Mouse (Mus musculus): Measurements from ENCODE around the gene Sgsm3. TPM values are rescaled to one million over a fixed set of nuclear protein-coding genes. Genes with fewer than 3 reads are reported as not detected.

Gene Sgsm3
- polyA plus RNA-seq, 1 experiment from 2014 or later = 77.5 TPM

GRCm38 (mm10) chr15:81046061-81046460 is 68.5 kb downstream of the Sgsm3 start:
- no peak overlapping the region for H3K4me3 ChIP-seq (replicated peaks; ENCODE audit: low read length)
- WGBS = 96% methylated on average over 7 of the region's 7 CpGs

GRCm38 (mm10) chr15:81047497-81047896 is 69.9 kb downstream of the Sgsm3 start:
- H3K36me3 ChIP-seq (ENCODE audit: control insufficient read depth, insufficient read depth) = no peaks in the 10 kb centered on the region; the same call in 1 of the 2 replicates
- no peaks in the 10 kb centered on the region for H3K27me3 ChIP-seq (replicated peaks; ENCODE audit: control insufficient read depth, insufficient read depth, low read length)
- H3K27ac ChIP-seq (ENCODE audit: low read length) = no peak overlapping the region
- no peaks in the 10 kb centered on the region for H3K9me3 ChIP-seq (ENCODE audit: control insufficient read depth, low read length)
- 54% methylated on average over 10 of the region's 10 CpGs for WGBS
- H3K4me1 ChIP-seq (replicated peaks; ENCODE audit: control insufficient read depth, insufficient read depth, low read length) = no peaks in the 10 kb centered on the region
- H3K9ac ChIP-seq (replicated peaks; ENCODE audit: low read depth, low read length) = no peak overlapping the region
- no peak overlapping the region for H3K4me3 ChIP-seq (replicated peaks; ENCODE audit: low read length)
- ATAC-seq = no peak
- no peak overlapping the region for H3K4me2 ChIP-seq (ENCODE audit: low read length)

More at GRCm38 (mm10) chr15:81046061-81046460, 68.5 kb downstream of the Sgsm3 start:
- H3K36me3 ChIP-seq (ENCODE audit: control insufficient read depth, insufficient read depth) = no peaks in the 10 kb centered on the region; the same call in 1 of the 2 replicates
- no peak overlapping the region for H3K27ac ChIP-seq (ENCODE audit: low read length)
- no peak overlapping the region for H3K4me2 ChIP-seq (ENCODE audit: low read length)
- H3K9ac ChIP-seq (replicated peaks; ENCODE audit: low read depth, low read length) = no peak overlapping the region
- no peaks in the 10 kb centered on the region for H3K27me3 ChIP-seq (replicated peaks; ENCODE audit: control insufficient read depth, insufficient read depth, low read length)
- H3K9me3 ChIP-seq (ENCODE audit: control insufficient read depth, low read length) = no peaks in the 10 kb centered on the region
- no peak for ATAC-seq
- no peaks in the 10 kb centered on the region for H3K4me1 ChIP-seq (replicated peaks; ENCODE audit: control insufficient read depth, insufficient read depth, low read length)

- WGBS = 78% methylated on average over 6 of the region's 6 CpGs
- Histone ChIP-seq H3K36me3 (ENCODE audit: control insufficient read depth, insufficient read depth) (no peaks in the 10 kb centered on the region), H3K9ac (replicated peaks; ENCODE audit: low read depth, low read length) (no peak overlapping the region), H3K4me2 (ENCODE audit: low read length) (no peak overlapping the region), H3K9me3 (ENCODE audit: control insufficient read depth, low read length) (no peaks in the 10 kb centered on the region), H3K4me1 (replicated peaks; ENCODE audit: control insufficient read depth, insufficient read depth, low read length) (no peaks in the 10 kb centered on the region), H3K27me3 (replicated peaks; ENCODE audit: control insufficient read depth, insufficient read depth, low read length) (no peaks in the 10 kb centered on the region), H3K27ac (ENCODE audit: low read length) (no peak overlapping the region), H3K4me3 (replicated peaks; ENCODE audit: low read length) (no peak overlapping the region)
- ATAC-seq = no peak
Measured at GRCm38 (mm10) chr15:81049401-81050053, 72.0 kb downstream of the Sgsm3 start.

- no peaks in the 10 kb centered on the region for H3K4me1 ChIP-seq (replicated peaks; ENCODE audit: control insufficient read depth, insufficient read depth, low read length)
- ATAC-seq = no peak
- no peaks in the 10 kb centered on the region for H3K27me3 ChIP-seq (replicated peaks; ENCODE audit: control insufficient read depth, insufficient read depth, low read length)
- H3K9me3 ChIP-seq (ENCODE audit: control insufficient read depth, low read length) = no peaks in the 10 kb centered on the region
- H3K36me3 ChIP-seq (ENCODE audit: control insufficient read depth, insufficient read depth) = no peaks in the 10 kb centered on the region
- no peak overlapping the region for H3K4me3 ChIP-seq (replicated peaks; ENCODE audit: low read length)
- no peak overlapping the region for H3K27ac ChIP-seq (ENCODE audit: low read length)
- WGBS = 52% methylated on average over 3 of the region's 3 CpGs
- H3K9ac ChIP-seq (replicated peaks; ENCODE audit: low read depth, low read length) = no peak overlapping the region
- no peak overlapping the region for H3K4me2 ChIP-seq (ENCODE audit: low read length)
Measured at GRCm38 (mm10) chr15:81050488-81050887, 72.9 kb downstream of the Sgsm3 start.

GRCm38 (mm10) chr15:81052491-81052890 is 74.9 kb downstream of the Sgsm3 start:
- no peak overlapping the region for H3K4me3 ChIP-seq (replicated peaks; ENCODE audit: low read length)
- 95% methylated on average over 5 of the region's 5 CpGs for WGBS
- H3K9me3 ChIP-seq (ENCODE audit: control insufficient read depth, low read length) = no peaks in the 10 kb centered on the region
- H3K4me1 ChIP-seq (replicated peaks; ENCODE audit: control insufficient read depth, insufficient read depth, low read length) = no peaks in the 10 kb centered on the region
- H3K36me3 ChIP-seq (ENCODE audit: control insufficient read depth, insufficient read depth) = no peaks in the 10 kb centered on the region
- H3K27ac ChIP-seq (ENCODE audit: low read length) = no peak overlapping the region
- no peak overlapping the region for H3K9ac ChIP-seq (replicated peaks; ENCODE audit: low read depth, low read length)
- H3K4me2 ChIP-seq (ENCODE audit: low read length) = no peak overlapping the region
- no peak for ATAC-seq
- H3K27me3 ChIP-seq (replicated peaks; ENCODE audit: control insufficient read depth, insufficient read depth, low read length) = no peaks in the 10 kb centered on the region

- Histone ChIP-seq H3K27me3 (replicated peaks; ENCODE audit: control insufficient read depth, insufficient read depth, low read length) (no peaks in the 10 kb centered on the region), H3K4me1 (replicated peaks; ENCODE audit: control insufficient read depth, insufficient read depth, low read length) (no peaks in the 10 kb centered on the region), H3K9ac (replicated peaks; ENCODE audit: low read depth, low read length) (no peak overlapping the region), H3K27ac (ENCODE audit: low read length) (no peak overlapping the region), H3K9me3 (ENCODE audit: control insufficient read depth, low read length) (no peaks in the 10 kb centered on the region), H3K4me2 (ENCODE audit: low read length) (no peak overlapping the region), H3K4me3 (replicated peaks; ENCODE audit: low read length) (no peak overlapping the region), H3K36me3 (ENCODE audit: control insufficient read depth, insufficient read depth) (no peaks in the 10 kb centered on the region)
- 91% methylated on average over 2 of the region's 2 CpGs for WGBS
- ATAC-seq = no peak
Measured at GRCm38 (mm10) chr15:81055488-81055887, 77.9 kb downstream of the Sgsm3 start.

GRCm38 (mm10) chr15:81057736-81058135 is 80.2 kb downstream of the Sgsm3 start:
- Histone ChIP-seq H3K4me3 (replicated peaks; ENCODE audit: low read length) (no peak overlapping the region), H3K4me1 (replicated peaks; ENCODE audit: control insufficient read depth, insufficient read depth, low read length) (peaks cover 8% of the 10 kb centered on the region), H3K27me3 (replicated peaks; ENCODE audit: control insufficient read depth, insufficient read depth, low read length) (no peaks in the 10 kb centered on the region), H3K36me3 (ENCODE audit: control insufficient read depth, insufficient read depth) (no peaks in the 10 kb centered on the region), H3K27ac (ENCODE audit: low read length) (no peak overlapping the region), H3K9ac (replicated peaks; ENCODE audit: low read depth, low read length) (no peak overlapping the region), H3K4me2 (ENCODE audit: low read length) (no peak overlapping the region), H3K9me3 (ENCODE audit: control insufficient read depth, low read length) (no peaks in the 10 kb centered on the region)
- no peak for ATAC-seq
- WGBS = 96% methylated on average over 5 of the region's 5 CpGs

- H3K36me3 ChIP-seq (ENCODE audit: control insufficient read depth, insufficient read depth) = no peaks in the 10 kb centered on the region
- H3K4me2 ChIP-seq (ENCODE audit: low read length) = no peak overlapping the region
- no peak overlapping the region for H3K4me3 ChIP-seq (replicated peaks; ENCODE audit: low read length)
- H3K9ac ChIP-seq (replicated peaks; ENCODE audit: low read depth, low read length) = no peak overlapping the region
- 94% methylated on average over 2 of the region's 2 CpGs for WGBS
- no peaks in the 10 kb centered on the region for H3K9me3 ChIP-seq (ENCODE audit: control insufficient read depth, low read length)
- H3K27me3 ChIP-seq (replicated peaks; ENCODE audit: control insufficient read depth, insufficient read depth, low read length) = no peaks in the 10 kb centered on the region
- H3K27ac ChIP-seq (ENCODE audit: low read length) = no peak overlapping the region
- peaks cover 12% of the 10 kb centered on the region for H3K4me1 ChIP-seq (replicated peaks; ENCODE audit: control insufficient read depth, insufficient read depth, low read length)
- no peak for ATAC-seq
Measured at GRCm38 (mm10) chr15:81060975-81061374, 83.4 kb downstream of the Sgsm3 start.

Data from forebrain, embryonic 16.5 days (tissue).